Mouse (Mus musculus): ENCODE data around the gene Tmem141.

Gene Tmem141

GRCm38 (mm10) chr2:25602526-25602925, 19.3 kb downstream of the Tmem141 start:
- DNase-seq = no peak

- DNase-seq = no peak
Observed at GRCm38 (mm10) chr2:25600037-25600436, 21.8 kb downstream of the Tmem141 start.

- DNase-seq = no peak
Observed at GRCm38 (mm10) chr2:25598749-25599148, 23.1 kb downstream of the Tmem141 start.

DNA sequence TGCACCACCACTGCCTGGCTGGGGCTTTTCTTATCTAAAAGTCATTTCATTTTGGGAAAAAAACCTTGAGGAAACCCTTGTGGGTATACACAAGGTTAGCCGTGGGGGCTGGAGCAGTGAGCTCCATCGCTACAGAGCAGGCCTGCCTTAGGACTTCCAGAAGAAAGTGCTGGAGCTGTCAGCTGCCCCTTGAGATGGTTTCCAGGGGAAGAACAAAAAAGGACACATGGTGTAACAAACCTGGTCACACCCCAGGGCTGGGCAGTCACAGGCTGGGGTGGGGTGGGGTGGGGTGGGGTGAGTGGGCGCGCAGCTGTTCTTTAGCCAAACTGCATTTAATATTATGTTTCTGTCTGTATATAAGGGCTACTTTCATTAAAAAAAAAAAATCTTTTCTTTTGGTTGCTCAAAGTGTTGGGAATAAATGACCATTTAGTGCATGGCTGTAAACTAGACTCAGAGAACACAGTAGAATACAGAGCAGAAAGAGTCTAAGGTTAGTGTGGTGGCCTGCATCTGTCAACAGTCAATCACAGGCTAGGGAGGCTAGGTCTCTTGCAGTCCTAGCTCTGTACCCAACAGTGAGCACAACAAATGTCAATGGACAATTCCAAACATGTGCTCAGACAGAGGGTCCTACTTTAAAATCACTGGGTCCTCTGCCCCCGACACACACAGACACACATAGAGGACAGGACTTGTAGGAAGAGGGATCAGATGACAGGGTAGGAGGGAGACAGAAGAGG, 24.9 kb downstream of the Tmem141 start:
- no peak for DNase-seq

DNA sequence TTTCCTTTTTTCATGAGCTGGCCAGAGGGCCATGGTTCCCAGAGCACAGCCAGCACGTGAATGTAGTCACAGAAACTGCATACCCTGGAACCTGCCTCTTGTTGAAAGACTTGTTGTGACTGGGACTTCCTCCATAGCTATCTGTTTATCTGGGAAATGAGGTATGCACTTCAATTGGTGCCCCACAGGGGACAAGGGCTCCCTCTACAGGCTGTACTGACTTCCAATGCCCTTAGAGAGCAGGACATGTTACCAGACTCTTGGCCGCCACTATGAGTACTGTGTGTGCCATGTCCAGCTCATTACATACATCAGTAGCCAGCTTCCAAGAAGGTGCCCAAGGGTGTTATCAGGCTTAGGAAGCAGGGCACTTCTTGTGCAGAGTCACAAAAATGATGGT, 29.9 kb downstream of the Tmem141 start:
- DNase-seq = no peak

- no peak for DNase-seq
Observed at GRCm38 (mm10) chr2:25588227-25588907, 33.4 kb downstream of the Tmem141 start.

GRCm38 (mm10) chr2:25587290-25587689, 34.5 kb downstream of the Tmem141 start:
- DNase-seq = no peak

DNA sequence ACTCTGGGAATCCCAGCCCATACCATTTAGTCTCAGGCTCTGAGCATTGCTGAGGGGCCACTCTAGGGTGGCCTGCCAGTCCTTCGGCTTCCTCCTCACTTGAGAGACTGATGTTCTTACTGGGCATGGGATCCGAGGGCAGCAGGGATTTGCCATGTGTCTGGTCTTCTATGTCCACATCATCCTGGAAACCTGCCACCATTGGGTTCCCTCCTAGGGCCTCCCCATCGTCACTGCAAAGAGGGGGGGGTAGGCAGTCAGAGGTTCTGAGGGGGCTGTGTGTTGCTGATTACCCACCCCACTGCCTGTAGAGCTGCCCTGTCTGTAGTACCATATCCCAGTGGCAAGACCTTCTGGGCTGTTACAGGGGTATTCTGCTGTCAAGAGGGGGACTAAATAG, 36.2 kb downstream of the Tmem141 start:
- DNase-seq = no peak

DNA sequence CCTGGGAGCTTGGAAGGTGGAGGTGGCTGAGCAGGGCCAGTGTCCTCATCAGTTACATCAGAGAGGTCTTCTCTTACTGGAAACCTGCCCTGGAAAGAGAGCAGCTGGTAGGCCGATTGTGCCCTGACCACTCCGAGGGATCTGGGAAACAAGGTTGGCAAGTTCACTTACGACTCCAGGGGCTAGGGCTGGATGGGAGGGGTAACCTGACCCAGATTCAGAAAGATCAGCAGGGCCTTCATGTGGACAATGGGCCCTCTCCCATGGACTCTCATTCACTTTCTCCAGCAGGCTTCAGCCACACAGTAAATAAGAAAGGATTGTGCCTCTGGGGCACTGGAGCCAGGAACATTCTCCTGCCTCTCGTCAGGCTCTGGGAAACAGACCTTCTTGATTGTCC, 36.9 kb downstream of the Tmem141 start:
- no peak for DNase-seq

DNA sequence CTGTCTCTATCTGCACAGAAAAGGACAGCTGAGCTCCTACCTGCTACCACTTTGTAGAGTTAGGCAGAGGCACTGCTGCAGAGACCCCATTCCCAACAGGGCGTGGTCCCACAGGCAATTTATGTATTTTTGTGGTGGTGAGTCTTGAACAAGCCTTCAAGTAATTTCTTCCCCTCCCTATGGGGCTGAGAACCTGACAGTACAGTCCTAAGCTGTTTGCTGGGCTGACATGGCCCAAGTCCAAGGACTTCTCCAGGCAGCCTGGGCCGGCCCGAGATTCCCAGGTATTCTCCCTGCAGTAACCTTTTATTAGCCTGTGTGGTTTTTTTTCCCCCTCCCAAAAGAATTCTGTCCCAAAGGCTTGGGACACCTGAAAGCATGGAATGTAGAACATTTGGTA, 37.7 kb downstream of the Tmem141 start:
- no peak for DNase-seq

DNA sequence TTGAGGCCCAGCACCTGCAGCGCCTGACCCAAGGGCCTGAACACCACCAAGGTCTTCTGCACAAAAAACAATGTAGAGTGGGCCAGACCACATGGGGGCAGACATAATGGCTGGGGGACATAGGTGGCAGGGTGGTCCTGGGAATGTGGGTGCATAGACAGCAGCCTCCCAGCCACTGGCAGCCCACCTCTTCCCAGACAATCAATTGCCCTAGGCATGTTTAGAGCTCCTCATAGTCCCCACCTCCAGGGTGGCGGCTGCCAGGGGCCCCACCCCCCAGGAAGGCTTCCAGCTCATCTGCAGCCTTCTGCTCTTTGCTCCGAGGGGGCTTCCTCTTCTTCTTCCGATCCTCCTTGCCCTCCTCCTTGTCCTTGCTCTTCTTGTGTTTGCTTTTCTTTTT, 38.2 kb downstream of the Tmem141 start:
- no peak for DNase-seq

DNA sequence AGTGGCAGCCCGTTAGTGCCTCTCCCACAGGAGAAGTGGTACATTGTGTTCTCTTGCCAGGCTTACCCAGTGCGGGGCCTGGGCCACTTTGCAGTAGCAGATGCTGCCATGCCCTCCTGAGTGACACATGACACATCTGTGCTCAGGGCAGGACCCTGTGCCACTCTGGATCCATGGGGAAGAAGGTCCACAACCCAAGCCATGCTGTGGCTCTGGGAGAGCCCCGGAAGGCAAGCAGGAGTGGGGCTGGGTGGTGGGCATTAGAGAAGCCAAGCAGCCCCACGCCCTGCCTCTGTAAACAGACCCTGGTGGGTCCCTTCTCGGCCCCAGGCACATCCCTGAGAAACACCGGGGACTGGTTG, 38.7 kb downstream of the Tmem141 start:
- no peak for DNase-seq

- peak; percentile 78 for DNase-seq
Observed at GRCm38 (mm10) chr2:25582466-25583119, 39.2 kb downstream of the Tmem141 start.

- peak; percentile 96 for DNase-seq
Observed at GRCm38 (mm10) chr2:25581901-25582301, 39.9 kb downstream of the Tmem141 start.

- peak; percentile 95 for DNase-seq
Observed at GRCm38 (mm10) chr2:25581294-25581864, 40.4 kb downstream of the Tmem141 start, which contains the start of gene Ajm1. Ajm1 (minus strand) TSS chr2:25581757.

DNA sequence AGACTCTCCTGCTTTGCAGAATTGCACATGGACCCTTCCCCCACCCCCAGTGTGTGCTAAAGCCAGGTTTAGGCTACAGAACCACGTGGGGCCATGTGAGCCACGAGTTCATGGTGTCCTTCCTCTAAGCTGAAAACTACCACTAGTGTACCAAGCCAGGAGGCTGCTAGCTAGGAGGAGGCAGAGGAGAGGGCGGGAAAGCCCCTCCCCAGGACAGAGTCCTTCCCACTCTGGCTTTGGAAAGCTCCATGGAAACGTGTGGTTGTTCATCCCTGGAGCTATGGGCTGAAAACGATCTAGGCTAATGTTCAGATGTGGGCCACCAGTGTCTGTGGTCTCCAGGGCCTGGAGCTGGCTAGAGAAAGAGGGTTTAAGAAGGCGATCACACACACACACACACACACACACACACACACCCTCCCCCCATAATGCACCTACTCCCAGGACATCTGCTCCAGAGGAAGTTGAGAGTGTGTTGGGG, 41.1 kb downstream of the Tmem141 start:
- DNase-seq = peak; percentile 74

GRCm38 (mm10) chr2:25579737-25580460, 41.9 kb downstream of the Tmem141 start:
- peak; percentile 93 for DNase-seq

DNA sequence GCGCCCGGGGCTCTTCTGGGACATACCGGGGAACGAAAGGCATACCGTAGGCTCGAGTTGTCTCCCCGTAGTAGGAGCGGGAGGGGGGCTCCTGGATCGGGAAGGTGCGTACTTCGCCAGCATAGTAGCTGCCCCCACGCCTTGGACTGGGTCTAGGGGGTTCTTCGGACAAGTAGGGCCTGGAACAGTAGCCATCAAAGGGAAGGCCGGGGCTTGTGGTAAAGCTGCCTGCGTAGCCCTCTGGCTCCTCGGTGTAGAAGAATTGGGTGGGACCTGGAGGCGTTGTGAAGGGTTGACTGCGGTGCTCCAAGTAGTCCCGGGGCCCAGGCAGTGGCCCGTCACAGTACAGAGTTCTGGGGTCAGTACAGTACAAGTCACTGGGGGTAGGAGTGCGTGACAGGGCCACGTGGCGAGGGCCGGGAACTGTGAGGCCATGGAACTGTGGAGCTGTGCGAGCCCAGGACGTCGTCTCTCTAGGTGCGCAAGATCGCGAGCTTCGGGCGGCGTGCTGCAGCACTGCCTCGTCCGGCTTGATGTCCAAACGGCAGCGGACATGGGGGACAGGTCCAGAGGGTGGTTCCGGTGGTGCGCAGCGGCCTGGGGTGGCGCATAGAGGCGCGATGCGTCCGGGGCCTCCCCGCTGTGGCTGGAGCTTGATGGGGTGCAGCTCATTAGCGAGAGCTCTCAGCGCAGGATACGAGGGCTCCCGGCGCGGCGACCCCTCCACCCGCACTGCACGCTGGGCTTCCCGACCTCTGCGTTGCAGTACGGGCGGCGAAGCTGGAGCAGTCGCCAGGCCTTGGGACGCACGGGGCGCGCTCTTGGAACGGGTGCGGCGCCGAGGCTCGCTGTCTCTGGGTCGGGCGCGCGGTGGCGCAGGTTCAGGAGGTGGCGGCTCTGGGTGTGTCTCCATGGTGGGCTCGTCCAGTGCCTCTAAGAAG, 42.7 kb downstream of the Tmem141 start:
- peak; percentile 78 for DNase-seq

- peak; percentile 64 for DNase-seq
Observed at GRCm38 (mm10) chr2:25577951-25578795, 43.6 kb downstream of the Tmem141 start.

Measured in cerebellum, adult 9-10 months (tissue).